Mouse (Mus musculus) heart, embryonic 14.5 days (tissue): Measurements from ENCODE around the gene Ercc1. TPM values are rescaled to one million over a fixed set of nuclear protein-coding genes. Genes with fewer than 3 reads are reported as not detected.

Source experiments
- ATAC-seq: fragments of 200-750 bp; cut with Nextera tagmentation; 2 replicates; pipeline ENCODE4 v1.8.0; 2017; ENCODE audit warnings: low read depth, moderate TSS enrichment; ENCODE audit not compliant: insufficient number of reproducible peaks, insufficient read depth, low FRiP score
- H3K27ac ChIP-seq, 2 experiments: fragments of 200-500 bp in 1 of 2; fragments of 300-500 bp in 1 of 2; sonication (generic) in 1 of 2; replicated peaks in 1 of 2; 2 replicates each; pipeline ENCODE4 v1.5.1; 2012 to 2014; ENCODE audit warnings: low read depth in 2 of 2, low read length in 2 of 2, control low read depth in 1 of 2, mild to moderate bottlenecking in 1 of 2, mixed read lengths in 1 of 2; ENCODE audit not compliant: control insufficient read depth in 1 of 2, insufficient read depth in 1 of 2
- H3K27me3 ChIP-seq: fragments of 300-500 bp; sonication (generic); 2 replicates; pipeline ENCODE4 v1.6.1; 2014; ENCODE audit warnings: mild to moderate bottlenecking, low read length, control low read depth; ENCODE audit not compliant: control insufficient read depth, insufficient read depth
- H3K36me3 ChIP-seq: fragments of 300-500 bp; sonication (generic); 2 replicates; pipeline ENCODE4 v1.6.1; 2014; ENCODE audit warnings: mild to moderate bottlenecking, control low read depth, low read length, mixed read lengths; ENCODE audit not compliant: control insufficient read depth, insufficient read depth
- H3K4me1 ChIP-seq, 2 experiments: fragments of 200-500 bp in 1 of 2; fragments of 300-500 bp in 1 of 2; sonication (generic) in 1 of 2; 2 replicates each; pipeline ENCODE4 v1.6.1; 2012 to 2014; ENCODE audit warnings: low read length in 2 of 2, control low read depth in 1 of 2, mixed read lengths in 1 of 2; ENCODE audit not compliant: control insufficient read depth in 2 of 2, insufficient read depth in 2 of 2
- H3K4me2 ChIP-seq: fragments of 300-500 bp; sonication (generic); 2 replicates; pipeline ENCODE4 v1.6.1; 2014; ENCODE audit warnings: mild to moderate bottlenecking, low read length
- H3K4me3 ChIP-seq, 2 experiments: fragments of 200-500 bp in 1 of 2; fragments of 300-500 bp in 1 of 2; sonication (generic) in 1 of 2; 2 replicates each; pipeline ENCODE4 v1.5.1; 2012 to 2014; ENCODE audit warnings: low read length in 2 of 2, mild to moderate bottlenecking in 2 of 2, control low read depth in 1 of 2, low read depth in 1 of 2, moderate library complexity in 1 of 2; ENCODE audit not compliant: control insufficient read depth in 1 of 2, insufficient read depth in 1 of 2
- H3K9ac ChIP-seq: fragments of 300-500 bp; sonication (generic); 2 replicates; pipeline ENCODE4 v1.6.1; 2014; ENCODE audit warnings: mild to moderate bottlenecking, low read length
- H3K9me3 ChIP-seq: fragments of 300-500 bp; sonication (generic); 2 replicates; pipeline ENCODE4 v1.6.1; 2016; ENCODE audit warnings: low read length, control low read depth; ENCODE audit not compliant: control insufficient read depth
- WGBS: fragments of 180-500 bp; shearing (Covaris S2); extraction: QIAGEN DNeasy Blood & Tissue Kit; methylation state at CpG from one replicate; pipeline ENCODE4 v1.1.7; 2014; 5-methylcytosine and 5-hydroxymethylcytosine counted together
- polyA plus RNA-seq: library from polyadenylated mRNA; unstranded; fragments of >200 nt; fragmentation: Nextera tagmentation; extraction: Ambion mirVana; gene quantifications from 2 replicates; pipeline ENCODE4 v1.2.1, GENCODE M21; 2014

The Ercc1 gene
- polyA plus RNA-seq, 1 experiment from 2014 or later: 68.7 TPM

DNA sequence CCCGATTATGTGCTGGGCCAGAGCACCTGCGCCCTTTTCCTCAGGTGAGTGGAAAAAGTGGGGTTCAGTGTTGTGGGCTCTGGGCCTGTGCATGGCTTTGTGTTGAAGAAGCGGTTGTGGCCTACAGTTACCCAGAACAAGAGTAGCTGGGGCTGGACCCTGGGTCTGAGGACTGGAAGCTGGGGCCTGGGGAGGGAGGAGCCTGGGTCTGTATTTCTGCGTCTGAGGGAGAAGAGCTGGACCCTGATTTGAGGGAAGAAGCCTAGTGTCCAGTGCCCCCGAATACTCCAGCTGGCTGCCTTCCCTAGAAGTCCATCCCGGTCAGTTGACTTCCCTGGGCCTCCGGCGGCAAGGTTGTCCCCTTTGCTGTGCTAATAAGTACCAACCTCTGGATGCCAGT is 5.6 kb downstream of the Ercc1 start:
- Histone ChIP-seq H3K4me2 (no peak overlapping the region), H3K36me3 (peaks cover 69% of the 10 kb centered on the region), H3K4me1 (peaks cover 5 to 6% of the 10 kb centered on the region in 2 experiments), H3K9me3 (no peaks in the 10 kb centered on the region), H3K9ac (no peak overlapping the region), H3K27ac (no peak overlapping the region), H3K4me3 (no peak overlapping the region), H3K27me3 (no peaks in the 10 kb centered on the region)
- WGBS: 90% methylated on average over 8 of the region's 8 CpGs
- no peak for ATAC-seq

DNA sequence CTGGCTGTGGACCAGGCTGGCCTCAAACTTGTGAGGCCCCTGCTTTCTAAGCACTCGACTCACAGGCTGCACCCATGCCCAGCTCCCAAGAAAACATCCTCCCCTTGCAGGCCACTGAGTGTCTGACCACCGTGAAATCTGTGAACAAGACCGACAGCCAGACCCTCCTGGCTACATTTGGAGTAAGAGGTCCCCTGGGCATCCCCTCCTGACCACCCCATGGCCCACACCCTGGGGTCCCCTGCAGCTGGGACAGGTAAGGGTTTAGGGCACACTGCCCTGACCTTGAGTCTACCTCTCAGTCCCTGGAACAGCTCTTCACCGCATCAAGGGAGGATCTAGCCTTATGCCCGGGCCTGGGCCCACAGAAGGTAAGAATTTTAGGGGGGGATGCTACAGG is 10.4 kb downstream of the Ercc1 start:
- Histone ChIP-seq H3K4me1 (peaks cover 0 to 11% of the 10 kb centered on the region in 2 experiments; a peak in 2 of 4 replicates), H3K4me3 (no peak overlapping the region), H3K9ac (no peak overlapping the region), H3K36me3 (peaks cover 70% of the 10 kb centered on the region), H3K9me3 (no peaks in the 10 kb centered on the region), H3K27ac (no peak overlapping the region), H3K4me2 (no peak overlapping the region), H3K27me3 (no peaks in the 10 kb centered on the region)
- 86% methylated on average over 5 of the region's 5 CpGs for WGBS
- ATAC-seq: no peak

DNA sequence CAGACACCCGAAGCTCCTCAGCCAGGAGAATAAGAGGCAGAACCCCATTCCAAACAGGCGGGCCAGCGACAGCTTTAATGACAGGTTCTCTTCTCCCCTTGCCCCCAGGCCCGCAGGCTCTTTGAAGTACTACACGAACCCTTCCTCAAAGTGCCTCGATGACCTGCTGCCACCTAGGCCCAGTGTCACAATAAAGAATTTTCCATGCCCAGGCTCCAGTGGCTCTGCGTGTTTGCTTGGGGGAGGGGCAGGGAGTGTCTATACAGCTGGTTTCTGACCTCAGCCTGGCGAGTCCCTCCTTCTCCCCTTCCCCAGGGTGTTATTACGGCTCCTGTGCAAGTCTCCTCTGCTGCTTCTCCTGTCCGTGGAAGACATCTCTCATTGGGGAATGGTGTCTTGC is 11.7 kb downstream of the Ercc1 start:
- Histone ChIP-seq H3K4me1 (peaks cover 2 to 15% of the 10 kb centered on the region in 2 experiments; a peak in 3 of 4 replicates), H3K4me3 (no peak overlapping the region), H3K4me2 (no peak overlapping the region), H3K9ac (no peak overlapping the region), H3K36me3 (peaks cover 60% of the 10 kb centered on the region), H3K27ac (no peak overlapping the region), H3K9me3 (no peaks in the 10 kb centered on the region), H3K27me3 (no peaks in the 10 kb centered on the region)
- ATAC-seq: no peak
- WGBS: 80% methylated on average over 10 of the region's 10 CpGs

DNA sequence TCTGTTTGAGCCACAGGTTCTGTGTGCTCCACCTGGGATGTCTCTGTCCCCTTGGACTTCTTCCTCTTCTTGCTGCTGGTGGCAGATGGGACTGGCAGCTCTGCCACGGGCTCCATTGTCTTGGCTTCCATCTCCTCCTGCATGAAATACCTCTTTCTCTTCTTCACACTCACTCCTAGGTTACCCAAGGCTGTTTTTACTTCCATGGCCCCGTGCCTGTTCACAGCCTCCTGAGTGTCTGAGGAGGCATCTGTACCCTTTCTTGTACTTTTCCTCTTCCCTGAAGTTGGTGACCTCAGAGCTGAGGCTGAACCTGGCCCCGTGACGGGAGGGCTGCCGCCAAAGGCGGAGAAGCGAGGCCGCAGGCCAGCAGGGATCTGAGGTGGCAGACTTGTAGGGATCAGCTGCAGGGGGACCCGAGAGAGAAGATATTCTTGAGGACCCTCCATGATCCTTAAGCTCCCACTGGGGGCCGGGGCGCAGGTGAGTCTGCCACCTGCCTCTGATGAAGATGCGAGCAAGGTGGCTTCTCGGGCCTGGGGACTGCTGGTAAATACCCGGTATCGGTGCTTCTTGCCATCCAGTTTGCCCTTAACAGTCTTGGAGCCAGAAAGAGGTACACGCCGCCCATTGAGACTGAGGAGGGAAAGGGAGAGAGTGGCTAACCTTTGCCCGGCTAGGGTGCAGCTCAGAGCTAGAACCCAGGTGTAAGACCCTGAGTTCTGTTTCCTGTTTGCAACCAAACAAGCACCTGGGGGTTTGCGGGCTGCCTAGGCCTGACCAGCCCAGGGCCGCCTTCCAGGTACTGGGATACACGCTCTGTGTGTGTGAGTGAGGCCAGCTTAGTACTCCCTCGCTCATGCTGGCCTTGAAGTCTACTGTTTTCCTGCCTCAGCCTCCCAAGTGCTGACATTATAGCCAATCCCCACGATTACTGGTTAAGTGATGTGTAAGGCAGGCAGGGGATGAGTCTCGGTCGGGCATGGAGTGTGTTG is 13.1 kb downstream of the Ercc1 start:
- peak overlapping the region in 1 of 2 experiments; percentile 65; a peak in 1 of 4 replicates for H3K4me3 ChIP-seq
- WGBS: 92% methylated on average over 25 of the region's 25 CpGs
- H3K4me2 ChIP-seq: peak overlapping the region; percentile 80
- H3K4me1 ChIP-seq: peaks cover 12 to 26% of the 10 kb centered on the region in 2 experiments; a peak in 3 of 4 replicates
- H3K27me3 ChIP-seq: no peaks in the 10 kb centered on the region
- H3K27ac ChIP-seq: no peak overlapping the region
- peak overlapping the region; percentile 74 for H3K9ac ChIP-seq
- peaks cover 46% of the 10 kb centered on the region for H3K36me3 ChIP-seq
- no peaks in the 10 kb centered on the region for H3K9me3 ChIP-seq
- no peak for ATAC-seq

DNA sequence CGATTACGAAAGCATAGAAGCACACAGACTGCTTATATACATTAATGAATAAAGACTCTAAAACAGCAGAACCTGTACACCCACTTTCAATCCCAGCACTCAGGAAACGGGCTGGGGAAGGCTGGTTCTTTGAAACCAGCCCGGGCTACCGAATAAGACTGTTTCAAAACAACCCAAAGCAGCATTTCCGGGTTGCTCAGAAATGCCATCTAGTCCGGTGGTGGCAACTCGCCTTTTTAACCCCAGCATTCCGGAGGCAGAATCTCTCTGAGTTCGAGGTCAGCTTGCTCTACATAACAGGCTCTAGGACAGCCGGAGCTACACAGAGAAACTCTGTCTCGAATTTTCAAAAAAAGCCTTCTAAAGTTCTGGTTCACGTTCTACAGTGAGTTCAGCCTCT is 14.1 kb downstream of the Ercc1 start:
- 19% methylated on average over 13 of the region's 13 CpGs for WGBS
- H3K4me1 ChIP-seq: peaks cover 21 to 36% of the 10 kb centered on the region in 2 experiments
- peak overlapping the region; percentile 80 for H3K4me2 ChIP-seq
- H3K9ac ChIP-seq: peak overlapping the region; percentile 74
- H3K27me3 ChIP-seq: no peaks in the 10 kb centered on the region
- ATAC-seq: no peak
- H3K27ac ChIP-seq: 0 out of 4 replicates have a peak overlapping the region, but pooled peaks of 1 of the 2 experiments have one; percentile 92
- H3K4me3 ChIP-seq: peak overlapping the region; percentile 34 to 65
- peaks cover 37% of the 10 kb centered on the region for H3K36me3 ChIP-seq
- H3K9me3 ChIP-seq: no peaks in the 10 kb centered on the region

DNA sequence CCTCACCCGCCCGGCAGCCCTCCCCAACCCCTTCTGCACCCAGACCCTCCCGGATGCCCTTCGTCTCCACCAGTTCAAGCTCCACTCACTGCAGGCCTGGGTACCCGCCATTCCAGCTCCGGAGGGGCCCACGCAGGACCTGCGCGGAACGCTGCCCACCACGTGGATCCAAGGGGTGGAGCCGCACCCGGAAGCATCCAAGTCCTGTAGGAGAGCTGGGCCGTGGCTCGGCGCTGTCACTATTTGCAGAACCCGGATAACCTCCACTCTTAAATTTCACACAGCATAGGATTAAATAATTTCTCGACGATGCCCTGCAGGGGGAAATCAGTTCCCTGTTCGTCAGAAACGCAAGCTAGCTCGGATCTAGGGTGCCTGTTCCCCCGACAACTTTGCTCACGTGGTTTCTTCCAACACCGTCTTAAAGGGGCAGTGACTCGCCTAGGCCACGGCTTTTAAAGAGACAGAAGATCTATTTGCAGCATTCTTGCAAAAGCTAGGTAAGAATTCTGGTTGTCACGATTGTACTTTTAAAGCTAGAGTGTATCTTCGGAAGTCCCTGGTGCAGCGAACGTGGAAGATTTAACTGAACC is 14.8 kb downstream of the Ercc1 start, which contains the start of the genes Cd3eap and Ppp1r13l:
Gene Cd3eap (minus strand): TSS at position 185 of the 593 bp plus-strand sequence.
Gene Ppp1r13l (plus strand): TSS at position 451 of the 593 bp plus-strand sequence.
- WGBS: 1% methylated on average over 31 of the region's 31 CpGs
- Histone ChIP-seq H3K9me3 (no peaks in the 10 kb centered on the region), H3K36me3 (peaks cover 33% of the 10 kb centered on the region), H3K4me1 (peaks cover 24 to 43% of the 10 kb centered on the region in 2 experiments), H3K9ac (peak within 1 kb of the TSS; percentile 74), H3K27me3 (no peaks in the 10 kb centered on the region), H3K27ac (peak within 1 kb of the TSS; percentile 55 to 92), H3K4me3 (peak within 1 kb of the TSS; percentile 56 to 65), H3K4me2 (peak within 1 kb of the TSS; percentile 80)
- ATAC-seq: no peak; the same call in 1 of the 2 replicates

DNA sequence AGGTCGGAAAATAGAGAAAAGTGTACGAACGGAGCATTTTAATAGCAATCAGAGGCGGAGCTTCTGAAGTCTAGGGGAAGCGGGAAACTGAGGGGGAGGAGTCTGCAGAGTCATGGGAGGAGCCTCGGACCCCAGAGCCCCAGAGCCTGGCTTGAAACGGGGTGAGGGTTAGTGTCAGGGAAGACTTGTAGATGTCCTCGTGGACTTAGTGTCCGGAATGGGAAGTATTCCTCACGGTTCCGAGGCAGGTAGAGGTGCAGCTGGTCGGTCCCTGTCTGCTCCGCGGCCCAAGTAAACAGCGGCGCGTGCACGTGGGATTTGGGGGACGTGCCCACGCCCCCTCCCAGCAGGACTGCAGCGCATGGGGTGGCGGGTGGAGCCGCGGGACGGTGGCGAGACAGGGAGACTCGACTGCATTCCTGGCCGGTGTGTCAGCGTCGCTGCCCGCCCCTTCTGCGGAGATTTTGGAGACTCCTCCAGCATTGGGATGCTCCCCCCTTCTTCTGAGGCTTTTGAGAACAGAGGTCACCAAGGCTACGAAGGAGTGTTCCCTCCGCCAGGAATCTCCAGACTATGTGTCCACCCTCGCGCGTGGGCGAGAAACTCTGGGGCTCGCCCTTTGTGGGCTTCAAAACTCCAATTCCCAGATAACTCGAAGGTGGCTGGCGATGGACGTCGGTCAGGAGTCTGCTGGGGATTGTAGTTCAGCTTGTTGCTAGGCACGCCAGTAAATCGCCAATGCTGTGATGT is 15.5 kb downstream of the Ercc1 start:
- peaks cover 24 to 43% of the 10 kb centered on the region in 2 experiments for H3K4me1 ChIP-seq
- no peaks in the 10 kb centered on the region for H3K27me3 ChIP-seq
- H3K4me2 ChIP-seq: peak overlapping the region; percentile 80
- under 1% methylated on average over 45 of the region's 45 CpGs for WGBS
- peak overlapping the region; percentile 56 to 65 for H3K4me3 ChIP-seq
- H3K36me3 ChIP-seq: peaks cover 26% of the 10 kb centered on the region
- H3K9me3 ChIP-seq: no peaks in the 10 kb centered on the region
- peak overlapping the region; percentile 74 for H3K9ac ChIP-seq
- peak; percentile 52 for ATAC-seq
- peak overlapping the region; percentile 46 to 92 for H3K27ac ChIP-seq
